Mouse (Mus musculus) heart, embryonic 14.5 days (tissue): ENCODE data around the gene Ttc7. TPM values are rescaled to one million over a fixed set of nuclear protein-coding genes. Genes with fewer than 3 reads are reported as not detected.

ENCODE experiments used
- ATAC-seq: fragments of 200-750 bp; cut with Nextera tagmentation; 2 replicates; pipeline ENCODE4 v1.8.0; 2017; ENCODE audit warnings: low read depth, moderate TSS enrichment; ENCODE audit not compliant: insufficient number of reproducible peaks, insufficient read depth, low FRiP score
- H3K27ac ChIP-seq, 2 experiments: fragments of 200-500 bp in 1 of 2; fragments of 300-500 bp in 1 of 2; sonication (generic) in 1 of 2; replicated peaks in 1 of 2; 2 replicates each; pipeline ENCODE4 v1.5.1; 2012 to 2014; ENCODE audit warnings: low read depth in 2 of 2, low read length in 2 of 2, control low read depth in 1 of 2, mild to moderate bottlenecking in 1 of 2, mixed read lengths in 1 of 2; ENCODE audit not compliant: control insufficient read depth in 1 of 2, insufficient read depth in 1 of 2
- H3K27me3 ChIP-seq: fragments of 300-500 bp; sonication (generic); 2 replicates; pipeline ENCODE4 v1.6.1; 2014; ENCODE audit warnings: mild to moderate bottlenecking, low read length, control low read depth; ENCODE audit not compliant: control insufficient read depth, insufficient read depth
- H3K36me3 ChIP-seq: fragments of 300-500 bp; sonication (generic); 2 replicates; pipeline ENCODE4 v1.6.1; 2014; ENCODE audit warnings: mild to moderate bottlenecking, control low read depth, low read length, mixed read lengths; ENCODE audit not compliant: control insufficient read depth, insufficient read depth
- H3K4me1 ChIP-seq, 2 experiments: fragments of 200-500 bp in 1 of 2; fragments of 300-500 bp in 1 of 2; sonication (generic) in 1 of 2; 2 replicates each; pipeline ENCODE4 v1.6.1; 2012 to 2014; ENCODE audit warnings: low read length in 2 of 2, control low read depth in 1 of 2, mixed read lengths in 1 of 2; ENCODE audit not compliant: control insufficient read depth in 2 of 2, insufficient read depth in 2 of 2
- H3K4me2 ChIP-seq: fragments of 300-500 bp; sonication (generic); 2 replicates; pipeline ENCODE4 v1.6.1; 2014; ENCODE audit warnings: mild to moderate bottlenecking, low read length
- H3K4me3 ChIP-seq, 2 experiments: fragments of 200-500 bp in 1 of 2; fragments of 300-500 bp in 1 of 2; sonication (generic) in 1 of 2; 2 replicates each; pipeline ENCODE4 v1.5.1; 2012 to 2014; ENCODE audit warnings: low read length in 2 of 2, mild to moderate bottlenecking in 2 of 2, control low read depth in 1 of 2, low read depth in 1 of 2, moderate library complexity in 1 of 2; ENCODE audit not compliant: control insufficient read depth in 1 of 2, insufficient read depth in 1 of 2
- H3K9ac ChIP-seq: fragments of 300-500 bp; sonication (generic); 2 replicates; pipeline ENCODE4 v1.6.1; 2014; ENCODE audit warnings: mild to moderate bottlenecking, low read length
- H3K9me3 ChIP-seq: fragments of 300-500 bp; sonication (generic); 2 replicates; pipeline ENCODE4 v1.6.1; 2016; ENCODE audit warnings: low read length, control low read depth; ENCODE audit not compliant: control insufficient read depth
- WGBS: fragments of 180-500 bp; shearing (Covaris S2); extraction: QIAGEN DNeasy Blood & Tissue Kit; methylation state at CpG from one replicate; pipeline ENCODE4 v1.1.7; 2014; 5-methylcytosine and 5-hydroxymethylcytosine counted together
- polyA plus RNA-seq: library from polyadenylated mRNA; unstranded; fragments of >200 nt; fragmentation: Nextera tagmentation; extraction: Ambion mirVana; gene quantifications from 2 replicates; pipeline ENCODE4 v1.2.1, GENCODE M21; 2014

The Ttc7 gene
- polyA plus RNA-seq, 1 experiment from 2014 or later, result 2.5 TPM

GRCm38 (mm10) chr17:87315891-87316763 is 33.4 kb downstream of the Ttc7 start:
- no peak for ATAC-seq
- no peaks in the 10 kb centered on the region for H3K36me3 ChIP-seq
- no peaks in the 10 kb centered on the region for H3K27me3 ChIP-seq
- H3K9me3 ChIP-seq, result no peaks in the 10 kb centered on the region
- WGBS, result 73% methylated on average over 23 of the region's 23 CpGs
- H3K9ac ChIP-seq, result no peak overlapping the region
- peaks cover 8 to 14% of the 10 kb centered on the region in 2 experiments; a peak in 3 of 4 replicates for H3K4me1 ChIP-seq
- H3K4me2 ChIP-seq, result no peak overlapping the region
- no peak overlapping the region for H3K27ac ChIP-seq
- no peak overlapping the region for H3K4me3 ChIP-seq

GRCm38 (mm10) chr17:87317271-87317670 is 34.6 kb downstream of the Ttc7 start:
- H3K9me3 ChIP-seq, result peaks cover 8% of the 10 kb centered on the region
- no peaks in the 10 kb centered on the region for H3K27me3 ChIP-seq
- no peak overlapping the region for H3K4me3 ChIP-seq
- peaks cover 6 to 12% of the 10 kb centered on the region in 2 experiments; a peak in 3 of 4 replicates for H3K4me1 ChIP-seq
- H3K9ac ChIP-seq, result no peak overlapping the region
- H3K27ac ChIP-seq, result no peak overlapping the region
- 53% methylated on average over 6 of the region's 6 CpGs for WGBS
- no peak for ATAC-seq
- no peak overlapping the region for H3K4me2 ChIP-seq
- no peaks in the 10 kb centered on the region for H3K36me3 ChIP-seq

GRCm38 (mm10) chr17:87317947-87318346 is 35.3 kb downstream of the Ttc7 start:
- Histone ChIP-seq H3K27me3 (no peaks in the 10 kb centered on the region), H3K36me3 (no peaks in the 10 kb centered on the region), H3K9ac (no peak overlapping the region), H3K4me1 (peaks cover 2 to 8% of the 10 kb centered on the region in 2 experiments; a peak in 1 of 4 replicates), H3K9me3 (peaks cover 8% of the 10 kb centered on the region), H3K4me2 (no peak overlapping the region), H3K27ac (no peak overlapping the region), H3K4me3 (no peak overlapping the region)
- WGBS, result 59% methylated on average over 9 of the region's 9 CpGs
- ATAC-seq, result no peak

- H3K4me3 ChIP-seq, result no peak overlapping the region
- 92% methylated on average over 1 of the region's 1 CpGs for WGBS
- no peaks in the 10 kb centered on the region for H3K36me3 ChIP-seq
- no peaks in the 10 kb centered on the region for H3K4me1 ChIP-seq
- no peak for ATAC-seq
- no peaks in the 10 kb centered on the region for H3K27me3 ChIP-seq
- peaks cover 8% of the 10 kb centered on the region for H3K9me3 ChIP-seq
- no peak overlapping the region for H3K9ac ChIP-seq
- H3K27ac ChIP-seq, result no peak overlapping the region
- H3K4me2 ChIP-seq, result no peak overlapping the region
These were observed 39.0 kb downstream of the Ttc7 start for GRCm38 (mm10) chr17:87321673-87322072.

- H3K36me3 ChIP-seq, result no peaks in the 10 kb centered on the region
- no peak overlapping the region for H3K27ac ChIP-seq
- no peak overlapping the region for H3K4me2 ChIP-seq
- 81% methylated on average over 9 of the region's 9 CpGs for WGBS
- 0 out of 4 replicates have a peak, but pooled peaks cover 0 to 2% of the 10 kb centered on the region in 2 experiments for H3K4me1 ChIP-seq
- no peaks in the 10 kb centered on the region for H3K27me3 ChIP-seq
- no peak overlapping the region for H3K9ac ChIP-seq
- H3K4me3 ChIP-seq, result no peak overlapping the region
- no peak for ATAC-seq
- H3K9me3 ChIP-seq, result peaks cover 8% of the 10 kb centered on the region
These were observed 40.5 kb downstream of the Ttc7 start for GRCm38 (mm10) chr17:87323215-87323614.

DNA sequence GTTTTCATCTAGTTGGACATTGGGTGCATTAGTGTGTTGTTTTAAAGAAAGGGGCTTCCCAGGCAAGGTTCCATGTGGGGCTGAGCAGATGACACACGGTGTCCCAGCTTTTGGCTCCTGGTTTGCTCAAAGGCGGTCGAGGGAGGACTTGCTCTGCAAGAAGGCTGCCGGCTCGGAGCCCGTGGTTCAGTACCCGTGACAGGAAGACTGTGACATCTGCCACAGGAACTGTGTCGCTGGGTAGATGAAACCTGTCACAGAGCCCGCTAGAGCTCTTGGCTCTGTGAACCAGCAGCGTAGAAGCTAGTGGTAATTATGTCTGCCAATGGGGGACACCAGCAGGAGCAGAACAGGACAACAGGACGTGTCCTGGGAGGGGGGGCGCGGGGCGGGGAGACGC is 42.8 kb downstream of the Ttc7 start:
- no peak for ATAC-seq
- no peak overlapping the region for H3K4me3 ChIP-seq
- no peak overlapping the region for H3K4me2 ChIP-seq
- peaks cover 8% of the 10 kb centered on the region for H3K9me3 ChIP-seq
- WGBS, result 72% methylated on average over 15 of the region's 15 CpGs
- H3K27me3 ChIP-seq, result peaks cover 7% of the 10 kb centered on the region; the same call in 1 of the 2 replicates
- H3K9ac ChIP-seq, result no peak overlapping the region
- no peak overlapping the region for H3K27ac ChIP-seq
- peaks cover 3 to 6% of the 10 kb centered on the region in 2 experiments; a peak in 3 of 4 replicates for H3K4me1 ChIP-seq
- H3K36me3 ChIP-seq, result no peaks in the 10 kb centered on the region

- Histone ChIP-seq H3K9me3 (peaks cover 2% of the 10 kb centered on the region), H3K4me2 (no peak overlapping the region), H3K4me3 (no peak overlapping the region), H3K36me3 (no peaks in the 10 kb centered on the region), H3K4me1 (peaks cover 16 to 20% of the 10 kb centered on the region in 2 experiments), H3K27me3 (peaks cover 7% of the 10 kb centered on the region; the same call in 1 of the 2 replicates), H3K9ac (no peak overlapping the region), H3K27ac (no peak overlapping the region)
- ATAC-seq, result no peak
- WGBS, result 58% methylated on average over 6 of the region's 6 CpGs
These were observed 44.3 kb downstream of the Ttc7 start for GRCm38 (mm10) chr17:87326987-87327386.
